15 mouse cellular contexts compared by ENCODE assay signal in genomic region chr8:106836525-106836924, GRCm38 (mm10). TPM values are rescaled to one million over a fixed set of nuclear protein-coding genes. Genes with fewer than 3 reads are reported as not detected.
"Had no signal": no experiment of that assay in that cellular context is flagged by ENCODE, and none has a peak within 500 bp of the region (broad histone marks: within the 10 kb centered on the region; RNA-seq: fewer than 3 reads in every experiment).

No protein-coding gene starts in this region.

- DNase-seq: kidney, adult 11 months; kidney, adult 9 months; kidney, postnatal 10 days; kidney, postnatal 4 days; left cerebral cortex, postnatal 4 days; lung, embryonic 14.5 days; lung, postnatal 4 days; right cerebral cortex, adult 18-20 months; right cerebral cortex, postnatal 25 days; thymus, adult 2 months; thymus, postnatal 36 days had no signal

- H3K9ac ChIP-seq: limb, embryonic 13.5 days; lung, embryonic 14.5 days; midbrain, embryonic 12.5 days had no signal

- ATAC-seq: midbrain, embryonic 16.5 days had no signal

- H3K27me3 ChIP-seq: limb, embryonic 13.5 days; midbrain, embryonic 12.5 days had no signal

- H3K36me3 ChIP-seq: limb, embryonic 13.5 days; midbrain, embryonic 12.5 days had no signal

- H3K4me3 ChIP-seq: limb, embryonic 13.5 days; midbrain, embryonic 12.5 days had no signal

- H3K27ac ChIP-seq: limb, embryonic 13.5 days; midbrain, embryonic 12.5 days had no signal

- H3K9me3 ChIP-seq: limb, embryonic 13.5 days; midbrain, embryonic 12.5 days had no signal

- H3K4me2 ChIP-seq: limb, embryonic 13.5 days; lung, embryonic 14.5 days; midbrain, embryonic 12.5 days had no signal

RNA-seq across cellular contexts. Expression of gene Has3, which starts 33.5 kb away (rescaled TPM):
- total RNA-seq: liver, adult 2 months had no signal
